Mouse (Mus musculus) urinary bladder, postnatal 36 days (tissue): Measurements from ENCODE around the gene Klf7.

Source experiments
- DNase-seq, 2 experiments: peaks; one replicate each; pipeline ENCODE4 v3.0.0; 2022; ENCODE audit warnings: low spot score in 2 of 2, mixed read lengths in 1 of 2

Klf7 gene

DNA sequence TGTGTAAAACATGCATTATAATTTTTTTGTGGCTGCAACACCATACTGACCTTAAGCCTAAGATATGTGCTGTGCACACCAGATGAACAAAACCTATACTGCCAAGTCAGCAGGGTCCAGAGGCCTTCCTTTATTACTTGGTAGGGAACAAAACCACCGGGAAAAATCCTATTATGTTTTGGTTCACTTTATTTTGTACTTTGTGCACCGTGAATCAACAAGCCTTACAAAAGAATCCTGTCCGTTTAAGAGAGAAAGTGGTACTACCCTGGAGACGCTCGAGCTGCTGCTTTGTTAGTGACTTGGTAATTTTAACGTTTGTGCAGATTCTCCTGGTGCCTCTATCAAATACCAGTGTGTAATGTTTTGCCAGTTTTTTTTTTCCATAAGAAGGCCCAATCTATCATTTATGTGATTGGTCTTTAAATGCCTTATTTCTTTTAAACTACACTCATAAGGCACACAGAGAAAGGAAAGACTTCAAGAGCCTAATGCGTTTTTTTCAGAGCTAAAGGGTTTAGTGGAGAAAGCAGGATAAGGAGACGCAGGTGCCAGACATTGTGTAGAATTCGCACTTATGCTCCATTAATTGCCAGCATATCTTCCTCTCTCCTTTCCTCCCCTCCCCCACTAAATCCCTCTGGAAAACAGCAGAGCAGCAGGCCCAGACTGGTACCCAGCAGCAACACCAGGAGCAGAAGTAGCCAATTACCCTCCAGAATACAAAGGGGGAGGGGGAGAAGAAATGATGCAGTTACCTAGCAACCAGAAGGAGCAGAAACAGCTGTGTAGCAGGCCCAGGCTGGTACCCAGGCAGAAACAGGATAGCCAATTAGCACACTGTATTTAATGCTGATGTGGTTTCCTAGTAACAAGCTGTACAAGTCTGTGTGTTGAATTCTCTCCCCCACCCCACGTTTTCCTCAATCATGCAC lies 55.5 kb downstream of the Klf7 start:
- DNase-seq: no peak

DNA sequence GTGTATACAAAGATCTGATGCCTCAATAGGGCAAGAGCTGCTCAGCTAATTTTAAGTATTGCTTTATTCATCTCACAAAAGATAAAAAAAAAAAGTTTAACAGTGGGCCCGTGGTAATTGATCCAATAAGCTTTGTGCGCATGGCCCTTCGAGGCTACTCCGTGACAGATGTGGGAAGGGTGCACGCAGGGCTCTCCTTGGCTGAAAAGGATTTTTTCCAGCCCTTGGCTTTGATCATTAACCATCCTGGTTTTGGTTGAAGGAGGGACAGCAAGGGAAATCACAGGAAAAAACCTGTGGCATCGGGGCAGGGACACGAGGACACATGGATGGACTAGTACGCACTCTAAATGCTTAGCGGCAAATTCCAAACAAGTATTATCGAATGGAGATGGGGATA lies 60.6 kb downstream of the Klf7 start:
- no peak for DNase-seq

DNA sequence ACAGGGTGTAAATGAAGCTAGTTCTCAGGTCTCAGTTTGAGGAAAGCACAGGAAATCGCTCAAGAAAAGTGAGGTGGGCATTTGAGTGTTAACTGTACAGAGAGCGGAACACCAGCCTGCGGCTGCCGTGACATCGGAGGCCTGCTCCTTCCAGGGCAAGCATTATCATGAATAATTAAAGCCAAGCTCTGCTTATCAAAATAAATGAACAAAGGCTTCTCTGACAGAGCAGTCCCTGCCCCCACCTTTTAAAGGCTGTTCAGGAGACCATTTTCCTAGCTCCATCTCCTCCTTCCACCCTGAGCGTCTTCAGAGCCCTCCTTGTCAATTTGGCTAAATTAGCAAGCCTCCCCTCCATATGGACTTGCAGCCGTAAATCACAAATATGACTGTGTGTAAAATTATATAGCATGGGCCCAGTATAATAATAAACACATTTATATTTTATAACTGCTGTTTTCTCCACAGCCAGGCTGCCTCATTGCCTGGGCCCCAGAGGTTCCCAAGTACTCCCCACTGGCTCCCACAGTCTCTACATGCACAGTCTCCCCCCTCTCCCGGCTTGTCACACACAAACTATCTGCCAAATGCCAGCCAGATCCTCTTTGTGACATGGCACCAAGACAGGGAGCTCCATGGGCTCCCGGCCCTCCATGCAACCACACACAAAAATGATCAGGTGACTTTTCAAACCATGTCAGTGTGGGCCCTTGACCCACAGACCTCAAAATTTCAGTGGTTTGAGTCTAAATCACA lies 61.2 kb downstream of the Klf7 start:
- DNase-seq: no peak

DNA sequence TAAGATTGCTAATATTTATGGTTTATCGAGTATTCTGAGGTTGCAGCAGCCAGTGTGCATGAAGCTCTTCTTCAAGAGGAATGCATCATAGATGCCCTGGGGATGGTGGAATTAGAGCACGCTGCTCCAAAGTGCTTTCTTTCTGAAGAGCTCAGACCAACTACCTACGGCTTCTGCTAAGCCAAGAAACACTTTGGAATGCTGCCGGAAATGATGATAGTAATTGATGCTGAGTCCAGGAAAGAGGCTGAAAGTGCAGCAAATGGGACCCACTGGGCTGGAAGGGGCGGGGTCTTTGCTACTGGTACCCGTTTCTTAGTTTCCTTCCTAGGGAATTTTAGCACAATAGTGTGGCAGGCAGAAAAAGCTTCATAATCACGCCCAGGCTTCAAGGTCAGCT lies 62.0 kb downstream of the Klf7 start:
- DNase-seq: no peak

DNA sequence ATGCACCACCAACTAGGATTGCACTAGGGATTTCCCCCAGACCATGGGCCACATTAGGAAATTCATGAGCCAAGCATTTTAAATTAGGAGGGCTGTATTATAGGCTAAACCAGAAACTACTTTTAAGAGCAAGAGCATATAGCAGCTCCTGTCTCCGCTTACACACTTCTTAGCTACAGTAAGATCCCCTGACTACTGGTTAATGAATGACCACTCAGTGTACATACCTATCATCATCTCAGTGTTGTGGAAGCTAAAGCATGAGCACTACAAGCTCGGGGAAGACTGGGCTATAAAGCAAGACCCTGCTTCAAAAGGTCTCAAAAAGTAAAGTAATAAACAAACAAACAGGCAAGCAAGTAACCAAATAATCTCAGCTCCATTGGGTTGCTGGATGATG lies 65.5 kb downstream of the Klf7 start:
- DNase-seq: no peak

DNA sequence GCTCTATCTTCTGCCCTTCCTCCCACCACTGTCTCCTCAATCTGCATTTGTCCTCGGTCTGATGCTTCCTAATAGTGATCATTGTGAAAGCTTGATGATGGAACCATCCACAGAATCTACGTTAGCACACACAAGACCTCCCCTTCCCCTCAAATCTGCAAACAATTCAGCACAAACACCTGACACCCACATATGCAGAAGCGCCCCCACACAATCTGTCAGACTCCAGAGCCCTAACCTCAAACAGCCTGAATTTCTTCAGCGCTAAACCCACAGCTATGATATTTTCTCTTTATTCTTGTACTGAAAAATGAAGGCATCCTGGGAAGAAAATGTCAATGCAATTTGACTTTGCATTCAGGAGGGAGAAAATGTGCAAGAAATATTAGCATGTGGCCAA lies 66.1 kb downstream of the Klf7 start:
- no peak for DNase-seq

DNA sequence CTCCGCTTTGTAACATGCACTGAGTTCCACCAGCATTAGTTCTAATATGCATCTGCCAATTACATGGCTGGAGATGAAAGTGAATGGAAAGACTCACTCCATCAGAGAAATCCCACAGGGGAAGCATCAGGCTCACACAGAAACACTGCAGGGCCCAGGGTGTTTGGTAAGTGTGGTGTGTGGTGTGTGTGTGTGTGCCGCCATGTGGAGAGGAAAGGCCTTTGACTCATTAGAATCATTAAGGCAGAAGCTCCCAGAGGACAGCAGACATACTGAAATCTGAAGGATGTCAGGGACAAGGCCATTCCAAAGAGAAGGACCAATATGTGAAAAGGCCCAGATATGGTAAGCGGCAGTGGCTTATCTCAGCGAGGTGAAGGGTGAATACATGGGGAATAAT lies 66.9 kb downstream of the Klf7 start:
- no peak for DNase-seq

DNA sequence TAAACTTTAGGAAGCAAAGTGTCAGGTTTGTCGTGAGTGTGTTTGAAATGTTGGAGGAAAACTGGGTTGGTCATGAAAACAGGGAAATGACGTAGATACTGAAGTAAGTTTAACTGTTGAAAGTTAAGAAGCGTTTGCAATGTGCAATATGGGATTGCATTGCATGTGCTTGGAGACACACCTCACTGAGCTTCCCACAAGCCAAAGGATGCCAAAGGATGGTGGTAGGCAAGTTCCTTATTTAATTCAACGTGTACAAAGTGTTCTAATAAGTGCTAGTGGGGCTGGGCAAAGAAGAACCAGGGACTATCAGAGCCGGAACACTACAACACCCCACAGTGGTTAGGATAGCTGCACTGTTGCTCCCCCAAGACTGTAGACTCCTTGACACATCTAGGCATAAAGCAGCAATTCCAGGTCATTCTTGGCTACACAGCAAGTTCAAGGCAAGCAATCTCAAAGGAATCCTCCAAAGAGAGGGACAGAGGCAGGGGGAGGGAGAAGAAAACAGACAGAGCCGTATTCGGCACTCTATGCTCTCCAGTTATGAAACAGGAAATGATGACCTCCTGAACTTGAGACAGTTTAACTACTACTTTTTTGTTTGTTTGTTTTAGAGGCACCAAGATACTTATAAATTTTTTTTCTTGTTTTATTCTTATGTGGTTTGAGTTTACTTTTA lies 69.9 kb downstream of the Klf7 start:
- DNase-seq: no peak

DNA sequence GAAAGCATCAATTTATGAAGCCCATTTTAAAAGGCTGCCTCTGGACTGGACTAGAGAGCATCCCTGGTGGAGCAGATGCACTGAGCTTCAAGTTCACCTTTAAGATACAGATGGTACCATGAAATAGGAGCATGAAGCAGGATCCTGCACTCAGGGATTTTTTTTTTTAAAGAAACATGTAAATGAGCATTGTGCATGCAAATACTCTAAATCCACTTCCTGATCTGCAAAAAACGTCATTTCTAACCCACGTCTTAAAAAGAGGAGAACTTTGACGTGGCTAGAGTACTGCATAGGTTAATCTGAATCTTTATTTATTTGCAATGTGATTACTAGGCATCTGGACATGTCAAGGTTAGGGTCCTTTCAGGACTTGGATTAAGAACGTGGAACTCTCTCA lies 73.5 kb downstream of the Klf7 start:
- DNase-seq: no peak

DNA sequence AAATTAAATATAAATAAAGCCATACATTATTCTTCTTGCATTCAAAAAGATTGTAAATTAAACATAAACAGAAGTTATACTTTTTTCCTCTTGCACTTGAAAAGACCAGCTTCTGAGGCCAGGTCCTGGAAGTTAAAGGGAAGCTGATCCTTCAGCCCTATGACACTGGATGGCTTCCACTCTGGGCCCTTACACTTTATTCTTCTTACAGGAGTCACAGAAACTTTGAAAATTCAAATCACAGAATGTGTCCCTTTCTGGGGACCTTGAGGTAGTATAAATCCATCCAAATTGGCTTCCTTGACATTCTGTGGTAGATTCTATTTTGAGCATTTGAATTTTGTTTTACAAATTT lies 75.3 kb downstream of the Klf7 start:
- DNase-seq: no peak

DNA sequence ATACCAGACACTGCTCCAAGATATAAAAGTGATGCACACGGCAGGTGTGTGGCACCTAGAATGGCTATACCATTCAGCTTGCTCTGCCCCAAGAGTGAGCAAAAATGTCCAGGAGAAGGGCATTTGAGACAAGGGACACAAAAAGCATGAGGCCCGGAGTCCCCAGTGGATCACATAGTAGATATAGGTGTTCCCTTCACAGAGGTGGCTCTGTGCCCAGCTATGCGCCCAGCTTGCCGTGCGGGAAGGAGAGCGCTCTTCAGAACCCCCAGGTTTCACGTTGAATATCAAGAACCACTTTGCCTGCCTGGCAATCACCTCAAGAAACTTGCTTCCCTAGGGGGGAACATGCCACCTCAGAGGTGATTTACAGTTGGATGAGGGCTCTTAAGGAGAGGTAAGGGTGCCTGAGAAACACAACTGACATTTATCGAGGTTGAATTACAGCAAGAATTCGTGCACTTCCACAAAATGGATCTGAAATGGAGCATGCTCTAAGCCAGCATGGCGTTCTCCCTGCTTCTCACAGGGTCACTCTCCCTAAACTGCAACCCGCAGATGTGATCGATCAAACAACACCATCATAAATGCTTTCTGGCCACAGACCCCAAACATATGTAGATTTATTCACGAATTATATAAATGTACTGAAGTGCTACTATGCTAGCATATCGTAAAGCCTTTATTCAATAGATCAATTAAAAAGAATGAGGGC lies 75.8 kb downstream of the Klf7 start:
- no peak for DNase-seq

DNA sequence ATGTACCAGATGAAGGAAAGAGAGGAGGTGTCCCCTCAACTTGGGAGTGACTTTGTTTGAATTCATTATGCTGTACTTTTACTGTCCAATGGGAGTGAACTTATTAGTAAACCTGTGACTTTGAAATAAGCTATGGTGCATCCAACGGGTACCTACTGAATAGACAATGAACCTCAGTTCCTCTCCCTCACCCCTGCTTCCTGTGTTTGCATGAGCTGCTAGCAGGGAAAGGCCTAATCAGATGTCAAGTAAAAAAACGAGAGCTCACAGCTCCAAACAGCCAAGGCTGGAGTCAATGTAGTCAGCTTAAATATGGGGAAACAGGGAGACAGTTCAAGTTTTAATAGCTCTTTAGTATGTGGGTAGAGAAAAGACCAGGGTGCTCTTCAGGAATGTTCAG lies 77.5 kb downstream of the Klf7 start:
- no peak for DNase-seq

DNA sequence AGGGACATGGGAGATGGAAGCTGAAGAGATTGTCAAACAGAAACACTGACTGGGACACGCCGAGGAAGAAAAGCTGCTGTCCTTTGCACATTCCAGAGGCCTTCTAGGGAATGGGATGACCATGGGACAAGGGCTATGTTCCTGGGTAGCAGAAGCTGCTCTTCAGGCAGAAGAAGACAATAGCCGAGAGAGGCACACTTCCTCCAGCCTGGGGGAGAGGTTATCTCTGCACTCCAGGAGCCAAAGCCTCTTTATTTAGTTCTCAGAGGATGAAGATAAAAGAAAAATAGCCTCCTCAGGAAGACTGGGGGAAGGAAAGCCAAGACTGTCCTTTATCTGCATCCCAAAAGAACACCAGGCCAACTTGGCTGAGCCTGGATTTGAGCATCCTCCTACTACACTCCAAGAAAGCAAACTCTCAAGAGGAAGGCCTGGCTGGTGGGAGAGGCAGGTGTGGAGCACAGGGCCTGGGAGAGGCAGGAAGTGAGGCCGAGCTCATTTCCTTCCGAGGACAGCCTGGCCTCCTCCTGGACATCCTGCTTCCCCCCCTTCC lies 81.2 kb downstream of the Klf7 start:
- no peak for DNase-seq

DNA sequence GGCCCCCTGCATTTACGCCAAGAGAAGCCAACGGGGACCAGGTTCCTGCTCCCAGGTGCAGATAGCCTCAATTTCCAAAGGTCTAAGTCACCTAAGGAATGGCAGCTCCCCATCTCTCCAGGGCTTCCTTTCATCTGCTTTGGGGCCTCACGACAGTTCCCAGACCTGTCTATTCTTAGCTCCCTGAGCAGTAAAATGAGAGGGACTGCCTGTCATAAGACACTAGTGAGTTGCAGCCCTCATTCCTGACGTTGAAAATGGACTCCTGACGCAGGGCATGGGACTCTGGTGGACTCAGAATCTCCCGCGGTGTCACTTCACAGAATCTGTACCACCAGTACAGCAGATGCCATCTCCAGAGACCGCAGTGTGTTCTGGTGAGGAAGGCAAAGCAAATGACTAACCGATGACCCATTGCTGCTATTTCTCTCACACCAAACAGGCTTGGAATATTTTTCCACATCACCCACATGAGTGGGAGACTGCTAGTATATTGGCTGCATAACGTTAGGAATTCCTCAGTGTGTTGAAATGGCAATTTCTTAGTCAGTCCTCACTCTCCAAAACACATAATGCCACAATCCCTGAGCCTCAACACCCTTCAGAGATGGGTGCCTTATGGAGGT lies 81.9 kb downstream of the Klf7 start:
- DNase-seq: no peak

DNA sequence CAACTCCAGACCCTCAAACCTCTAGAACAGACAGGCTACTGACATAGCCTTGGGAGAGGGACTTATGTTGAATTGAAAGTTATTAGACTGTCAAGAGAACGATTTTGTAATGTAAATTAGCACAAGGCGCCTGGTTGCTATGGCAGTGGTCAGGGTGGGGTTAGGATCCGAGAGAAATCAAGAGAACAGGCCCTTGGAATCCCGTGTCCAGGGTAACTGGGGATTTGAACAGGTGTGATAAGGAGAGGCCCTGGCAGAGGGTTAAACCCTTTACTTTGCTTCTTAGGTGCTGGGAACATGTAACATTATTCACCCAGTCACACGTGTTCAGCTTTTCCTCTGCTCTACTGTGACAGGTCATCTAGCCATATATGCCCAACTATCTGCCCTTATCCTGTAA lies 83.7 kb downstream of the Klf7 start:
- DNase-seq: no peak

DNA sequence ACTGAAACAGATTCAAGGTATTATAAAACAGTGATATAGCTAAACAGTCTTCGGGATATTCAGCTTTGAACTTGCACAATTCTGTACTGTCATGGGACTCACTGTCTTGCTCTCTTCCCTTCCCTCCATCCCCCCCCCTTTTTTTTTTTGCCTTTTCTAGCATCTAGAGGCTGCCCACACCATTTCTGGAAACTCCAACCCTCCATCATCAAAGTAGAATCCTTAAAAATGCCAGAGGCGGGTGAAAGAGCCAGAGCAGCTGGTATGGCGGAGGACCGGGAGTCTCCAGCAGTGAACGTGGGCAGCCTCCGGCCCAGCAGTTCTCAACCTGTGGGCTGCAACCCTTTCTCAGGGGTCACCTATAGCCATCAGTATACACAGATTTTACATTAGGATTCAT lies 84.3 kb downstream of the Klf7 start:
- DNase-seq: no peak

DNA sequence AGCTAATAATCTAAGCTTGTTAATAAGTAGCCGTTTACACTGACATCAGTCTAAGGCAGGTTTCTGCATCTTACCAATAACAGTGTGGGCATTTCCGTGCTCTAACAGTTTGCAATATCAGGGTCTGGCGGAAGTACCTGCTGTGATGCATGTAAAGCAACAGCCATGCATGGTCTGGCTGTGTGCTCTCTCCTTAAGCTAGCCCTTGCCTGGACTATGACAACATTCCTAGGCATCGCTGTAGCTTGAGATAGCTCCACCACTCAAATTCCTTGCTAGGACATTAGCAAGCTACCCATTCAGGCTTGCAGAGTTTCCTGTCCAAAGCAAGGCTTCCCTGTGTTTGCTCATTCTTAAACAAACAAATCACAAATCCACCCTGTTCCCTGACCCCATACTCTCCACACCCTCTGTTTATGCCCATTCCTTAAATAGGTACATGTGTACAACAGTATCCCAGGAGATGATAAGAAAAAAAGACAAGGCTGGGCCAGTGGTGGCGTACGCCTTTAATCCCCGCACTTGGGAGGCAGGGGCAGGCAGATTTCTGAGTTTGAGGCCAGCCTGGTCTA lies 85.1 kb downstream of the Klf7 start:
- DNase-seq: no peak

DNA sequence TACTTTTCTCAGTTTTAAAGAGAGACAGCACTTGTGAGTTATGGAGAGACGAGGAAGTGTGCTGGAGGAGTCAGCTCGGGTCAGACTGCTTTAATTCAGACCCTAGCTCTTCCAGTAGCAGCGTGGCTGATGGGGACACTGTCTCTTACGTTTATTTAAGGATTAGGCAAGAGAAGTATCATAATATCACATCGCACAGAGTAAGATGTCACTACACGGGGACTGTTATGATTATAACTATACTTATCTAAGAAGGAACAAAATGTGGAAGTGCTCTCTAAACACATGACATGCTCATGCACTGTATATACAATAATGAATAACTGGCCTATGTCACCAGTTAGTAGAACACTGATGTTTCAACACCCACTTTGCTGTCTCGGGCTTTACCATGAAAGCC lies 86.3 kb downstream of the Klf7 start:
- no peak for DNase-seq

DNA sequence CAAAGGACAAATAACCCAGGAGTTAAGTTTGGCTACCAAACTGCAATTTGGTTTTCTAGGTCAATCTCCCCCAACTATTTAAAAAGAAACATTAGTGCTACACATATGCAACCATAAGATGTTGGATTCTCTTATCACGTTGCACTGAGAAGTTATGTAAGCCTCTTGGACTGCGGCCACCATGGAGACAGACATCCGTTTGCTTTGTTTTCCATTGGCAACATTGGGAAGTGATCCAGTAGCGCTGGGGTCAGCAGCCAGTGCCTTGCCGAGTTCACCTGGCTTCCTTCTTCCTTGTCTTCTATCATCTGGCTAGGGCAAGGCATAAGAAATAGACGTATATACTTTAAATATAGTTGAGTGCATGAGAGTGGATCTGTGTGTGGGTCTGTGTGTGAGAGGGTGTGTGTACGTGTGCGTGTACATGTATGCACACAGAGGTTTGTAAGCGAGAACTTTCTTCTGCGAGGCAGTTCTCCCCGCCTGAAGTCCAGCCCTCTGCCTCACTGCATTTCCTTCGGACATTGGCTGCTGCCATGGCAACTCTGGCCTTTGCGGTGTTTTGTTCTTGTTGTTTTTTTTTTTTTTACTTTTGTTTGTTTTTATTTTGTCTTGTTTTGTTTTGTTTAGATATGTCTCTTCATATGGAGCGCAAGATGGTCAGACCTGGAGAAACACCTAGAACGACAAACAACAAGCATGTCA lies 86.8 kb downstream of the Klf7 start:
- DNase-seq: no peak

DNA sequence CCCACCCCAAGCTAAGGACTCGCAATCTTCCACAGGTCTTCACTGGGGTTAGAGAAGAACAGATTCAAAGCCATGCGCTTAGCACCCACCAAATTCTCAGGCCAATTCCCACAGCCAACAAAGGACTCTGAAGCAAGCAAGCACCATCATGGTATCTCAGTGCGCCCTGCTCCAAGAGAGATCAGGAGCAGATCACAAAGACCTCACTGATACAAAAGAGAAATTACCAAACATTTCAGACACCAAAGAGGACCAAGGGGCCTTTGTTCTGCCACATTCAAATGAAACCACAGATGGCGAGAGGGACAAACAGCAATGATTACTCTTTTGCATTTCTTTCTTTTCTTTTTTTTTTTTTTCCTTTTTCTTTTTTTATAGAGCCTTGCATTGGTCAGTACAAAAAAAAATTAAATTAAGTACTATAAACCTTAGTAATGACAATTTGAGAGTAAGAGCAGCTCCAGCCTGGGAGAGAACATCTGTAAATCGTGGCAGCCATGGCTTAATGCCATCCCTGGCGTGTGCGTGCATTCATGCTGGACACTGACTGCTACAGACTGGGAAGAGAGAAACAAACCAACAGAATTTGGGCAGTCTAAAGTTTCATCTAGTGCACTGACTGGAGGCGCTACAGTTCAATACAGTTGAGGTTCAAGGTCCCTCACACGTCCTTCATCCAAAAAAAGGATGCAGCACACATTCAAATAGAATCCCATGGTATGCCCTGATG lies 89.4 kb downstream of the Klf7 start:
- no peak for DNase-seq
